Mouse (Mus musculus) lung, embryonic 14.5 days (tissue): Measurements from ENCODE around the gene Gm21860. TPM values are rescaled to one million over a fixed set of nuclear protein-coding genes. Genes with fewer than 3 reads are reported as not detected.
"Not testable (repeated sequence)": the region's sequence is repeated elsewhere in the genome, so short reads cannot be mapped to it uniquely, and the experiment has no call there.

Experiments
- ATAC-seq: fragments of 200-750 bp; cut with Nextera tagmentation; 2 replicates; pipeline ENCODE4 v1.8.0; 2017; ENCODE audit warnings: mild to moderate bottlenecking, moderate TSS enrichment, moderate library complexity; ENCODE audit not compliant: insufficient read depth
- DNase-seq: peaks from one replicate; pipeline ENCODE4 v3.0.0-alpha.2; 2015
- H3K27ac ChIP-seq: fragments of 300-500 bp; sonication (generic); 2 replicates; pipeline ENCODE4 v1.5.1; 2014; ENCODE audit warnings: low read depth, mild to moderate bottlenecking, moderate library complexity
- H3K27me3 ChIP-seq: fragments of 300-500 bp; sonication (generic); 2 replicates; pipeline ENCODE4 v1.6.1; 2014; ENCODE audit warnings: low read length, control low read depth; ENCODE audit not compliant: insufficient read depth
- H3K36me3 ChIP-seq: fragments of 300-500 bp; sonication (generic); 2 replicates; pipeline ENCODE4 v1.6.1; 2014; ENCODE audit warnings: control low read depth; ENCODE audit not compliant: insufficient read depth
- H3K4me1 ChIP-seq: fragments of 300-500 bp; sonication (generic); 2 replicates; pipeline ENCODE4 v1.6.1; 2014; ENCODE audit warnings: antibody characterized with exemption, control low read depth; ENCODE audit not compliant: insufficient read depth
- H3K4me2 ChIP-seq: fragments of 300-500 bp; sonication (generic); 2 replicates; pipeline ENCODE4 v1.6.1; 2014; ENCODE audit warnings: mild to moderate bottlenecking
- H3K4me3 ChIP-seq: fragments of 300-500 bp; sonication (generic); 2 replicates; pipeline ENCODE4 v1.5.1; 2014; ENCODE audit warnings: low read depth, low read length
- H3K9ac ChIP-seq: fragments of 300-500 bp; sonication (generic); 2 replicates; pipeline ENCODE4 v1.6.1; 2014
- H3K9me3 ChIP-seq: fragments of 300-500 bp; sonication (generic); 2 replicates; pipeline ENCODE4 v1.6.1; 2016; ENCODE audit warnings: low read depth, low read length, control low read depth
- WGBS: fragments of 180-500 bp; shearing (Covaris S2); extraction: QIAGEN DNeasy Blood & Tissue Kit; methylation state at CpG from one replicate; pipeline ENCODE4 v1.1.7; 2014; 5-methylcytosine and 5-hydroxymethylcytosine counted together
- polyA plus RNA-seq: library from polyadenylated mRNA; unstranded; fragments of >200 nt; fragmentation: Nextera tagmentation; extraction: Ambion mirVana; gene quantifications from 2 replicates; pipeline ENCODE4 v1.2.1, GENCODE M21; 2014

Gene Gm21860
- polyA plus RNA-seq, 1 experiment from 2014 or later: not detected

GRCm38 (mm10) chrY:90724014-90724709, 30.5 kb downstream of the Gm21860 start:
- WGBS: 42% methylated on average over 8 of the region's 8 CpGs
- ATAC-seq, DNase-seq: not testable (repeated sequence)

GRCm38 (mm10) chrY:90723336-90723987, 31.2 kb downstream of the Gm21860 start:
- 63% methylated on average over 8 of the region's 9 CpGs for WGBS
- peak; percentile 21 for DNase-seq
- not testable (repeated sequence) for H3K27me3 ChIP-seq, H3K4me2 ChIP-seq, H3K4me1 ChIP-seq, H3K9me3 ChIP-seq, H3K4me3 ChIP-seq, H3K9ac ChIP-seq, H3K36me3 ChIP-seq, H3K27ac ChIP-seq
- peak; percentile 73 for ATAC-seq

More at GRCm38 (mm10) chrY:90724014-90724709, 30.5 kb downstream of the Gm21860 start:
- H3K4me3 ChIP-seq, H3K4me2 ChIP-seq, H3K36me3 ChIP-seq, H3K4me1 ChIP-seq, H3K9ac ChIP-seq, H3K9me3 ChIP-seq, H3K27me3 ChIP-seq, H3K27ac ChIP-seq: not testable (repeated sequence)

GRCm38 (mm10) chrY:90720505-90720904, 34.1 kb downstream of the Gm21860 start:
- DNase-seq, H3K9ac ChIP-seq, H3K4me3 ChIP-seq, ATAC-seq, H3K27ac ChIP-seq, H3K4me2 ChIP-seq, H3K27me3 ChIP-seq, H3K9me3 ChIP-seq, H3K36me3 ChIP-seq, H3K4me1 ChIP-seq: not testable (repeated sequence)
- WGBS: 5% methylated on average over 3 of the region's 5 CpGs

GRCm38 (mm10) chrY:90719403-90720232, 35.0 kb downstream of the Gm21860 start:
- DNase-seq, H3K27ac ChIP-seq, H3K36me3 ChIP-seq, H3K9me3 ChIP-seq, H3K4me1 ChIP-seq, H3K4me3 ChIP-seq, H3K27me3 ChIP-seq, H3K4me2 ChIP-seq, ATAC-seq, H3K9ac ChIP-seq: not testable (repeated sequence)
- 62% methylated on average over 13 of the region's 13 CpGs for WGBS

GRCm38 (mm10) chrY:90718583-90719402, 35.8 kb downstream of the Gm21860 start:
- WGBS: 69% methylated on average over 16 of the region's 22 CpGs
- H3K27me3 ChIP-seq, H3K4me1 ChIP-seq, H3K9me3 ChIP-seq, DNase-seq, H3K9ac ChIP-seq, H3K4me3 ChIP-seq, H3K27ac ChIP-seq, H3K36me3 ChIP-seq, H3K4me2 ChIP-seq: not testable (repeated sequence)
- peak; percentile 87 for ATAC-seq

- not testable (repeated sequence) for H3K9ac ChIP-seq, H3K4me3 ChIP-seq, DNase-seq, H3K27me3 ChIP-seq, H3K4me2 ChIP-seq, ATAC-seq, H3K36me3 ChIP-seq, H3K27ac ChIP-seq, H3K4me1 ChIP-seq, H3K9me3 ChIP-seq
- WGBS: 85% methylated on average over 9 of the region's 9 CpGs
Observed at GRCm38 (mm10) chrY:90718021-90718420, 36.6 kb downstream of the Gm21860 start.

- ATAC-seq: not testable (repeated sequence)
Observed at GRCm38 (mm10) chrY:90717496-90717895, 37.1 kb downstream of the Gm21860 start.

More at GRCm38 (mm10) chrY:90717496-90717895, 37.1 kb downstream of the Gm21860 start:
- not testable (repeated sequence) for H3K36me3 ChIP-seq, H3K9me3 ChIP-seq, H3K4me2 ChIP-seq, H3K9ac ChIP-seq, H3K4me3 ChIP-seq, H3K27ac ChIP-seq, DNase-seq, H3K27me3 ChIP-seq, H3K4me1 ChIP-seq
- WGBS: 74% methylated on average over 7 of the region's 7 CpGs

Other genes starting within 250 kb of the Gm21860 start
- not detected in 2 replicates for gene Gm47283, start 29.9 kb upstream of the Gm21860 start, polyA plus RNA-seq
- gene Gm21748, start 84.4 kb upstream of the Gm21860 start, polyA plus RNA-seq: not detected in 2 replicates